Mouse (Mus musculus) midbrain, embryonic 16.5 days (tissue): ENCODE measurements at regions not wholly inside any gene's neighbourhood (a gene's known extent, or its start where the extent isn't known, plus 50 kb on each side); places are given as distances from the start of the nearest gene placed in this dataset.

Experiments
- ATAC-seq: fragments of 200-750 bp; cut with Nextera tagmentation; 2 replicates; pipeline ENCODE4 v1.8.0; 2017; ENCODE audit warnings: moderate TSS enrichment
- H3K27ac ChIP-seq: fragments of 300-500 bp; sonication (generic); 2 replicates; pipeline ENCODE4 v1.5.1; 2014; ENCODE audit warnings: mild to moderate bottlenecking, low read length, mixed read lengths
- H3K27me3 ChIP-seq: fragments of 300-500 bp; sonication (generic); 2 replicates; pipeline ENCODE4 v1.6.1; 2014; ENCODE audit warnings: low read depth, low read length, mixed read lengths; ENCODE audit not compliant: control insufficient read depth, insufficient read depth
- H3K36me3 ChIP-seq: fragments of 300-500 bp; sonication (generic); 2 replicates; pipeline ENCODE4 v1.6.1; 2014; ENCODE audit warnings: mild to moderate bottlenecking, low read length, moderate library complexity, mixed read lengths; ENCODE audit not compliant: control insufficient read depth, insufficient read depth
- H3K4me1 ChIP-seq: fragments of 300-500 bp; sonication (generic); 2 replicates; pipeline ENCODE4 v1.6.1; 2014; ENCODE audit warnings: mild to moderate bottlenecking, low read length, mixed read lengths; ENCODE audit not compliant: control insufficient read depth, insufficient read depth
- H3K4me2 ChIP-seq: fragments of 300-500 bp; sonication (generic); 2 replicates; pipeline ENCODE4 v1.6.1; 2014; ENCODE audit warnings: mild to moderate bottlenecking, low read length, mixed read lengths
- H3K4me3 ChIP-seq: fragments of 300-500 bp; sonication (generic); 2 replicates; pipeline ENCODE4 v1.5.1; 2014; ENCODE audit warnings: low read depth, mild to moderate bottlenecking, low read length, moderate library complexity, mixed read lengths
- H3K9ac ChIP-seq: fragments of 300-500 bp; sonication (generic); 2 replicates; pipeline ENCODE4 v1.6.1; 2014; ENCODE audit warnings: low read depth, low read length, mixed read lengths
- H3K9me3 ChIP-seq: fragments of 300-500 bp; sonication (generic); replicated peaks from 2 replicates; pipeline ENCODE4 v1.6.1; 2014; ENCODE audit warnings: mild to moderate bottlenecking, low read length, mixed read lengths; ENCODE audit not compliant: control insufficient read depth, poor library complexity, severe bottlenecking
- WGBS: fragments of 180-500 bp; shearing (Covaris S2); extraction: QIAGEN DNeasy Blood & Tissue Kit; methylation state at CpG from one replicate; pipeline ENCODE4 v1.1.7; 2014; 5-methylcytosine and 5-hydroxymethylcytosine counted together

GRCm38 (mm10) chr4:148360931-148361330 lies 73.2 kb upstream of the Disp3 start:
- Histone ChIP-seq H3K36me3 (no peaks in the 10 kb centered on the region), H3K4me3 (no peak overlapping the region), H3K27me3 (no peaks in the 10 kb centered on the region), H3K9ac (no peak overlapping the region), H3K4me2 (no peak overlapping the region), H3K9me3 (no peaks in the 10 kb centered on the region), H3K27ac (no peak overlapping the region), H3K4me1 (peaks cover 14% of the 10 kb centered on the region)
- no peak for ATAC-seq
- 62% methylated on average over 9 of the region's 9 CpGs for WGBS

GRCm38 (mm10) chr4:148358336-148358735 lies 70.6 kb upstream of the Disp3 start:
- Histone ChIP-seq H3K4me2 (no peak overlapping the region), H3K4me1 (peaks cover 14% of the 10 kb centered on the region), H3K9me3 (no peaks in the 10 kb centered on the region), H3K27me3 (no peaks in the 10 kb centered on the region), H3K27ac (peak overlapping the region; percentile 12; the same call in 1 of the 2 replicates), H3K36me3 (no peaks in the 10 kb centered on the region), H3K9ac (no peak overlapping the region), H3K4me3 (no peak overlapping the region)
- 34% methylated on average over 4 of the region's 4 CpGs for WGBS
- ATAC-seq: no peak

- Histone ChIP-seq H3K9me3 (no peaks in the 10 kb centered on the region), H3K27me3 (no peaks in the 10 kb centered on the region), H3K4me1 (peaks cover 14% of the 10 kb centered on the region), H3K36me3 (no peaks in the 10 kb centered on the region), H3K27ac (peak overlapping the region; percentile 2), H3K9ac (no peak overlapping the region), H3K4me2 (no peak overlapping the region), H3K4me3 (no peak overlapping the region)
- ATAC-seq: no peak
- 56% methylated on average over 10 of the region's 10 CpGs for WGBS
Observed at GRCm38 (mm10) chr4:148357221-148357621, 69.5 kb upstream of the Disp3 start.

- no peaks in the 10 kb centered on the region for H3K36me3 ChIP-seq
- peaks cover 14% of the 10 kb centered on the region for H3K4me1 ChIP-seq
- no peaks in the 10 kb centered on the region for H3K9me3 ChIP-seq
- no peaks in the 10 kb centered on the region for H3K27me3 ChIP-seq
- ATAC-seq: peak; percentile 68; the same call in 1 of the 2 replicates
- H3K4me3 ChIP-seq: no peak overlapping the region
- no peak overlapping the region for H3K9ac ChIP-seq
- 65% methylated on average over 3 of the region's 3 CpGs for WGBS
- peak overlapping the region; percentile 20; the same call in 1 of the 2 replicates for H3K27ac ChIP-seq
- no peak overlapping the region for H3K4me2 ChIP-seq
Observed at GRCm38 (mm10) chr4:148356654-148357053, 68.9 kb upstream of the Disp3 start.

- no peak overlapping the region for H3K27ac ChIP-seq
- H3K4me3 ChIP-seq: no peak overlapping the region
Observed at GRCm38 (mm10) chr4:148353969-148354368, 66.2 kb upstream of the Disp3 start.

GRCm38 (mm10) chr4:148352690-148353089 lies 64.9 kb upstream of the Disp3 start:
- H3K36me3 ChIP-seq: no peaks in the 10 kb centered on the region
- ATAC-seq: no peak
- H3K27me3 ChIP-seq: no peaks in the 10 kb centered on the region
- H3K4me1 ChIP-seq: peaks cover 12% of the 10 kb centered on the region; the same call in 1 of the 2 replicates
- H3K9ac ChIP-seq: no peak overlapping the region
- no peaks in the 10 kb centered on the region for H3K9me3 ChIP-seq
- WGBS: 95% methylated on average over 5 of the region's 5 CpGs
- no peak overlapping the region for H3K27ac ChIP-seq
- H3K4me2 ChIP-seq: no peak overlapping the region
- no peak overlapping the region for H3K4me3 ChIP-seq

More at GRCm38 (mm10) chr4:148353969-148354368, 66.2 kb upstream of the Disp3 start:
- Histone ChIP-seq H3K36me3 (no peaks in the 10 kb centered on the region), H3K4me1 (peaks cover 14% of the 10 kb centered on the region), H3K27me3 (no peaks in the 10 kb centered on the region), H3K9me3 (no peaks in the 10 kb centered on the region), H3K9ac (no peak overlapping the region), H3K4me2 (no peak overlapping the region)
- peak; percentile 34; the same call in 1 of the 2 replicates for ATAC-seq
- 73% methylated on average over 3 of the region's 3 CpGs for WGBS

- H3K9ac ChIP-seq: no peak overlapping the region
- H3K4me3 ChIP-seq: no peak overlapping the region
- no peaks in the 10 kb centered on the region for H3K9me3 ChIP-seq
- no peak overlapping the region for H3K4me2 ChIP-seq
- no peaks in the 10 kb centered on the region for H3K36me3 ChIP-seq
- no peak for ATAC-seq
- 0 out of 2 replicates have a peak, but pooled peaks cover 3% of the 10 kb centered on the region for H3K4me1 ChIP-seq
- H3K27me3 ChIP-seq: no peaks in the 10 kb centered on the region
- 81% methylated on average over 8 of the region's 8 CpGs for WGBS
- no peak overlapping the region for H3K27ac ChIP-seq
Observed at GRCm38 (mm10) chr4:148341531-148342157, 53.9 kb upstream of the Disp3 start.

GRCm38 (mm10) chr4:148340342-148340741 lies 52.6 kb upstream of the Disp3 start:
- H3K4me1 ChIP-seq: 0 out of 2 replicates have a peak, but pooled peaks cover 3% of the 10 kb centered on the region
- WGBS: 68% methylated on average over 9 of the region's 9 CpGs
- no peak for ATAC-seq

More at GRCm38 (mm10) chr4:148340342-148340741, 52.6 kb upstream of the Disp3 start:
- Histone ChIP-seq H3K4me2 (no peak overlapping the region), H3K27me3 (no peaks in the 10 kb centered on the region), H3K9ac (no peak overlapping the region), H3K4me3 (no peak overlapping the region), H3K9me3 (no peaks in the 10 kb centered on the region), H3K36me3 (no peaks in the 10 kb centered on the region), H3K27ac (no peak overlapping the region)
